Mouse (Mus musculus) heart, adult 2 months (tissue): Measurements from ENCODE around the gene Lnx2. TPM values are rescaled to one million over a fixed set of nuclear protein-coding genes. Genes with fewer than 3 reads are reported as not detected.

ENCODE experiments used
- DNase-seq, 2 experiments: peaks; one replicate each; pipeline ENCODE4 v3.0.0; 2021
- H3K27ac ChIP-seq: fragments of 200-600 bp; 2 replicates; pipeline ENCODE4 v1.8.1; 2022
- H3K27me3 ChIP-seq: fragments of 200-500 bp; 2 replicates; pipeline ENCODE4 v1.6.1; 2012; ENCODE audit warnings: mild to moderate bottlenecking, low read length, inconsistent platforms, mixed read lengths; ENCODE audit not compliant: control insufficient read depth, insufficient read depth
- H3K36me3 ChIP-seq: fragments of 200-500 bp; 2 replicates; pipeline ENCODE4 v1.6.1; 2012; ENCODE audit warnings: low read length, inconsistent platforms; ENCODE audit not compliant: control insufficient read depth, insufficient read depth
- H3K4me1 ChIP-seq: fragments of 200-500 bp; 2 replicates; pipeline ENCODE4 v1.6.1; 2011; ENCODE audit warnings: low read length; ENCODE audit not compliant: control insufficient read depth, insufficient read depth
- H3K4me3 ChIP-seq: fragments of 200-600 bp; 2 replicates; pipeline ENCODE4 v1.8.1; 2022
- H3K79me2 ChIP-seq: fragments of 200-500 bp; replicated peaks from 2 replicates; pipeline ENCODE4 v1.6.1; 2012; ENCODE audit warnings: mild to moderate bottlenecking, inconsistent platforms, low read length, moderate library complexity, mixed read lengths; ENCODE audit not compliant: control insufficient read depth, insufficient read depth
- H3K9ac ChIP-seq: fragments of 200-500 bp; 2 replicates; pipeline ENCODE4 v1.6.1; 2012; ENCODE audit warnings: low read depth, mild to moderate bottlenecking, control low read depth, inconsistent platforms, low read length, mixed read lengths
- CTCF ChIP-seq: fragments of 200-600 bp; IDR thresholded peaks from 2 replicates; pipeline ENCODE4 v1.8.1; 2022; ENCODE audit warnings: antibody characterized with exemption, mild to moderate bottlenecking, moderate library complexity
- EP300 ChIP-seq: fragments of 200-500 bp; IDR thresholded peaks from 2 replicates; pipeline ENCODE4 v1.6.1; 2011; ENCODE audit warnings: low read depth, low read length, control low read depth; ENCODE audit not compliant: insufficient read depth
- POLR2A ChIP-seq: fragments of 200-500 bp; IDR thresholded peaks from 2 replicates; pipeline ENCODE4 v1.6.1; 2011; ENCODE audit warnings: mild to moderate bottlenecking, low read depth, low read length, control low read depth; ENCODE audit not compliant: insufficient read depth
- WGBS: fragments of 180-500 bp; shearing (Covaris S2); methylation state at CpG from one replicate; pipeline ENCODE4 v1.1.7; 2018; 5-methylcytosine and 5-hydroxymethylcytosine counted together
- intact Hi-C: fragments of 180-260 bp; cut with DNase I; formaldehyde crosslinking; loops from one replicate; pipeline ENCODE4 v1.15.1; 2025
- polyA plus RNA-seq: library from polyadenylated mRNA; depleted of rRNA; stranded (reverse); fragments of >200 nt; gene quantifications from 2 replicates; pipeline ENCODE4 v1.2.3, GENCODE M21; 2012
- total RNA-seq, 2 experiments: library from RNA; stranded (reverse); gene quantifications; 2 replicates each; pipeline ENCODE4 v1.2.3; 2021

The Lnx2 gene
- total and polyA plus RNA-seq, 3 experiments, result 9.5 to 14.5 (median 13.6) TPM

- H3K27ac ChIP-seq, result peak overlapping the region; percentile 91
- TF ChIP-seq POLR2A (peak; percentile 78), CTCF (no peak), EP300 (peak; percentile 88; the same call in 1 of the 2 replicates)
- peaks cover 6% of the 10 kb centered on the region; the same call in 1 of the 2 replicates for H3K79me2 ChIP-seq
- peak overlapping the region; percentile 47 for H3K9ac ChIP-seq
- H3K27me3 ChIP-seq, result no peaks in the 10 kb centered on the region
- H3K4me3 ChIP-seq, result peak overlapping the region; percentile 11; the same call in 1 of the 2 replicates
- peak; percentile 63 to 79 for DNase-seq
- intact Hi-C loops, result loop anchor here (1.0 kb wide), 1 partner anchor 39 kb away; no protein-coding TSS in a partner anchor
- peaks cover 49% of the 10 kb centered on the region for H3K4me1 ChIP-seq
- 34% methylated on average over 10 of the region's 10 CpGs for WGBS
- peaks cover 15% of the 10 kb centered on the region; the same call in 1 of the 2 replicates for H3K36me3 ChIP-seq
These were observed 40.4 kb downstream of the Lnx2 start for GRCm38 (mm10) chr5:147036028-147036427.

DNA sequence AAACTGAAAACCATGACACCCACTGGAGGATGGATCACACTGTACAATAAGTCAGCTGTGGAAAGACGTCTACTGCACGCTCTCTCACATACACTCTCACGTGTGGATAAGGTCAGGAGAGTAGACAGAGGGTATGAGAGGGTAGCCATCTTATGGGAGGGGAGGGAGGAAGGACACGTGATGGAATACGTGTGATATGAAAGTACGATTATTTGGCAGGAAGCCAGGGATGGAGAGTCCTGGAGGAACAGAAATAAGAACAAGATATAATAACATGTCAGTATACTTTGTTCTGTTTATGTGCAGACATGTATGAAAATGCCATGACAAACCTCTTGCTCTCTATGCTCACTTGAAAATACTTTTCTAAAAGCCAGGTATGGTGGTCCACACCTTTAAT, 41.1 kb downstream of the Lnx2 start:
- 39% methylated on average over 6 of the region's 6 CpGs for WGBS
- Histone ChIP-seq H3K27ac (peak overlapping the region; percentile 91), H3K4me3 (no peak overlapping the region), H3K36me3 (peaks cover 15% of the 10 kb centered on the region; the same call in 1 of the 2 replicates), H3K9ac (no peak overlapping the region), H3K4me1 (peaks cover 46% of the 10 kb centered on the region), H3K79me2 (peaks cover 6% of the 10 kb centered on the region; the same call in 1 of the 2 replicates), H3K27me3 (no peaks in the 10 kb centered on the region)
- intact Hi-C loops, result no loop called here
- TF ChIP-seq EP300, result no peak
- no peak for TF ChIP-seq POLR2A
- TF ChIP-seq CTCF, result no peak
- DNase-seq, result no peak

- no peak for TF ChIP-seq CTCF
- no peak for TF ChIP-seq EP300
- no peak for TF ChIP-seq POLR2A
- Histone ChIP-seq H3K27me3 (no peaks in the 10 kb centered on the region), H3K79me2 (peaks cover 4% of the 10 kb centered on the region; the same call in 1 of the 2 replicates), H3K36me3 (peaks cover 13% of the 10 kb centered on the region; the same call in 1 of the 2 replicates), H3K27ac (peak overlapping the region; percentile 12; the same call in 1 of the 2 replicates), H3K9ac (no peak overlapping the region), H3K4me3 (no peak overlapping the region), H3K4me1 (peaks cover 39% of the 10 kb centered on the region)
- 68% methylated on average over 12 of the region's 12 CpGs for WGBS
- intact Hi-C loops, result no loop called here
- no peak for DNase-seq
These were observed 42.1 kb downstream of the Lnx2 start for GRCm38 (mm10) chr5:147034283-147034682.

DNA sequence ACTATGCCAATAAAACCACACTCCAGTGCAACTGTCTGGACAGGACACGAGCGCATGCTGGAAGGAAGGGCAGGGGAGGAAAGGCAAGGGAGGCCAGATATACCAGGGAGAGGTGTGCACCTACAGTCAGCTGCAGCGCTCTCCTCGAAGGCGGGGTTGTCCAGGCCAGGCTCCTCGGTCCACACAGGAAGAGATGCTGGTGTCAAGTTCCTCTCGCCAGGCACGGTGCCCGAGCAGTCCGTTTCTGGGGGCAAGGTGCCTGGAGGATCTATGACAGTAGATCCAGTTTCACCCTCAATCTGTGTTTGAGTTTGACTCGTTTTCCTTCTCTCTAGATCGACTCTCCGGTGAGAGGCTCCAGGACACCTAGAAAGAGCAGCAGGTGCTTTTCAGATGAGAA, 43.2 kb downstream of the Lnx2 start:
- Histone ChIP-seq H3K27me3 (no peaks in the 10 kb centered on the region), H3K4me3 (no peak overlapping the region), H3K79me2 (peaks cover 3% of the 10 kb centered on the region; the same call in 1 of the 2 replicates), H3K27ac (peak overlapping the region; percentile 12), H3K9ac (no peak overlapping the region), H3K4me1 (peaks cover 32% of the 10 kb centered on the region), H3K36me3 (peaks cover 12% of the 10 kb centered on the region; the same call in 1 of the 2 replicates)
- DNase-seq, result no peak
- 55% methylated on average over 13 of the region's 13 CpGs for WGBS
- intact Hi-C loops, result no loop called here
- TF ChIP-seq POLR2A (no peak), EP300 (no peak), CTCF (no peak)

- Histone ChIP-seq H3K27ac (peak overlapping the region; percentile 65), H3K4me3 (no peak overlapping the region), H3K4me1 (peaks cover 18% of the 10 kb centered on the region), H3K27me3 (no peaks in the 10 kb centered on the region), H3K79me2 (peaks cover 3% of the 10 kb centered on the region; the same call in 1 of the 2 replicates), H3K36me3 (no peaks in the 10 kb centered on the region), H3K9ac (no peak overlapping the region)
- TF ChIP-seq EP300 (peak; percentile 48; the same call in 1 of the 2 replicates), CTCF (no peak), POLR2A (0 out of 2 replicates have a peak, but pooled peaks have one; percentile 8)
- intact Hi-C loops, result no loop called here
- 56% methylated on average over 14 of the region's 14 CpGs for WGBS
- peak in 1 of 2 experiments; percentile 52 for DNase-seq
These were observed 45.1 kb downstream of the Lnx2 start for GRCm38 (mm10) chr5:147031281-147031680.

- Histone ChIP-seq H3K27me3 (no peaks in the 10 kb centered on the region), H3K79me2 (no peaks in the 10 kb centered on the region), H3K9ac (no peak overlapping the region), H3K4me3 (no peak overlapping the region), H3K27ac (no peak overlapping the region), H3K36me3 (no peaks in the 10 kb centered on the region), H3K4me1 (no peaks in the 10 kb centered on the region)
- DNase-seq, result no peak
- 85% methylated on average over 24 of the region's 24 CpGs for WGBS
- TF ChIP-seq POLR2A (no peak), CTCF (no peak), EP300 (no peak)
- intact Hi-C loops, result no loop called here
These were observed 51.9 kb downstream of the Lnx2 start for GRCm38 (mm10) chr5:147024331-147025034.
